Mouse (Mus musculus) neural tube, embryonic 13.5 days (tissue): ENCODE measurements around the gene Atl3. TPM values are rescaled to one million over a fixed set of nuclear protein-coding genes. Genes with fewer than 3 reads are reported as not detected.

Experiments
- ATAC-seq: fragments of 200-750 bp; cut with Nextera tagmentation; 2 replicates; pipeline ENCODE4 v1.8.0; 2017; ENCODE audit warnings: low read depth, mild to moderate bottlenecking, moderate TSS enrichment, moderate library complexity
- H3K27ac ChIP-seq: fragments of 300-500 bp; sonication (generic); replicated peaks from 2 replicates; pipeline ENCODE4 v1.5.1; 2015; ENCODE audit warnings: moderate library complexity, mild to moderate bottlenecking, inconsistent platforms
- H3K27me3 ChIP-seq: fragments of 300-500 bp; sonication (generic); 2 replicates; pipeline ENCODE4 v1.6.1; 2015; ENCODE audit warnings: mild to moderate bottlenecking, inconsistent platforms
- H3K36me3 ChIP-seq: fragments of 300-500 bp; sonication (generic); 2 replicates; pipeline ENCODE4 v1.6.1; 2015; ENCODE audit warnings: mild to moderate bottlenecking, inconsistent platforms
- H3K4me1 ChIP-seq: fragments of 300-500 bp; sonication (generic); replicated peaks from 2 replicates; pipeline ENCODE4 v1.6.1; 2015; ENCODE audit warnings: inconsistent platforms
- H3K4me2 ChIP-seq: fragments of 300-500 bp; sonication (generic); 2 replicates; pipeline ENCODE4 v1.6.1; 2015; ENCODE audit warnings: inconsistent platforms, mild to moderate bottlenecking, moderate library complexity
- H3K4me3 ChIP-seq: fragments of 300-500 bp; sonication (generic); 2 replicates; pipeline ENCODE4 v1.5.1; 2015; ENCODE audit warnings: mild to moderate bottlenecking, inconsistent platforms
- H3K9ac ChIP-seq: fragments of 300-500 bp; sonication (generic); 2 replicates; pipeline ENCODE4 v1.6.1; 2015; ENCODE audit warnings: moderate library complexity, mild to moderate bottlenecking, inconsistent platforms
- H3K9me3 ChIP-seq: fragments of 300-500 bp; sonication (generic); 2 replicates; pipeline ENCODE4 v1.6.1; 2016; ENCODE audit warnings: inconsistent platforms
- WGBS: fragments of 180-500 bp; shearing (Covaris S2); methylation state at CpG from one replicate; pipeline ENCODE4 v1.1.7; 2015; 5-methylcytosine and 5-hydroxymethylcytosine counted together
- polyA plus RNA-seq: library from polyadenylated mRNA; unstranded; fragments of >200 nt; fragmentation: Nextera tagmentation; extraction: Ambion mirVana; gene quantifications from 2 replicates; pipeline ENCODE4 v1.2.1, GENCODE M21; 2015

The Atl3 gene
- polyA plus RNA-seq, 1 experiment from 2014 or later: 6.8 TPM

DNA sequence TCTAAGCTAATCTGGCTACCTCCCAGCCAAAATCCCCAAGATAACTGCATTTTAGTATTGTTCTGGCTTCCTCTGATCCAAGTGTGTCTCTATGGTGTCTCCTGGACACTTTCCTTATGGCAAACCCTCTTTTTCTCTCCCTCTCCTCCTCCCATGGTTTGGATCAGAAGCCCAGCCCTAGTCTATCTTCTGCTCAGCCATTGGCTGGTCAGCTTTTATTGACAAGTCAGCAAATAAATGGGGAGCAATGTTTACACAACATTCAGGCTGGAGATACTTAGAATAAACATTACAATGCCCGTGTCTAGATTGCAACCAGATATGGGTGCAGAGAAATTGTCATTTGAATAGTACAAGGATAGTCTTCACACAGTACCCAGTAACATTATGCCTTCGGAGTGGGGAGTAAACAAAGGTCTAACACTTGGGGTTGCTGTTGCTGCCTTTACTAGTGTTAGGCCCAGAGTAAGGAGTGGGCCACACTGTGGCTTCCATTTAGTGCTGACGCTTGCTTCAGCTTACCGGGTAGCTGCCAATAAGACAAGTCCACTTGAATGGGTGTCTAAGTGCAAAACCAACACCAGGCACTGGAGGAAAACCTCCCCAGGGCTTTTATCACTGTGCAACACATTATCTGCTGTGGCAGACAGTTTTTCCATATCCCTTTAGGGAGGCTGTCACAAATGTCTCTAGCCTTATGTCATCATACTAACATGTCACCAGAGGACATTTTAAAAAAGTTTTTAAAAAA lies 57.9 kb downstream of the Atl3 start:
- ATAC-seq: no peak

DNA sequence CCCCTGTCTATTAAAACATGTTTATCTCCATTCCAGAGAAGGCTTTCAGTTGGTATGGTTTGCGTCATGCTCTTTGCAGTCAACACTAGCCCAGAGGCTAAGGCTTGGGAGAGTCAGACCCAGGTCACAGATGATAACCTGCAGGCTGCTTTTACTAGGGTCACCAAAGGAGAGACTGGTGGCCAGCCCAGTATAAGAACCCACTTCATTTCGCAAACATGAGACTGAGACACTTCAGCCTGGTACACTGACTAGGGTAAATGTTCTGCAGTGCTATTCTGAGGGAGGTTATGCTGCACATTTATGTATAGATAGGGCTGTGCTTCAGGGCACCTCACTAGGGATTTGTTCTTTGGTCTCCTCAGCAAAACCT lies 58.4 kb downstream of the Atl3 start:
- Histone ChIP-seq H3K27ac (no peak overlapping the region), H3K4me2 (no peak overlapping the region), H3K4me3 (no peak overlapping the region), H3K4me1 (peaks cover 3% of the 10 kb centered on the region), H3K9me3 (no peaks in the 10 kb centered on the region), H3K27me3 (peaks cover 10% of the 10 kb centered on the region; the same call in 1 of the 2 replicates), H3K36me3 (no peaks in the 10 kb centered on the region), H3K9ac (no peak overlapping the region)
- WGBS: 89% methylated on average over 2 of the region's 2 CpGs
- ATAC-seq: no peak

More for the DNA sequence above, 57.9 kb downstream of the Atl3 start:
- no peak overlapping the region for H3K27ac ChIP-seq
- 73% methylated on average over 4 of the region's 4 CpGs for WGBS
- peaks cover 5% of the 10 kb centered on the region; the same call in 1 of the 2 replicates for H3K27me3 ChIP-seq
- H3K4me2 ChIP-seq: no peak overlapping the region
- H3K9ac ChIP-seq: no peak overlapping the region
- no peak overlapping the region for H3K4me3 ChIP-seq
- no peaks in the 10 kb centered on the region for H3K9me3 ChIP-seq
- H3K4me1 ChIP-seq: no peaks in the 10 kb centered on the region
- H3K36me3 ChIP-seq: no peaks in the 10 kb centered on the region

DNA sequence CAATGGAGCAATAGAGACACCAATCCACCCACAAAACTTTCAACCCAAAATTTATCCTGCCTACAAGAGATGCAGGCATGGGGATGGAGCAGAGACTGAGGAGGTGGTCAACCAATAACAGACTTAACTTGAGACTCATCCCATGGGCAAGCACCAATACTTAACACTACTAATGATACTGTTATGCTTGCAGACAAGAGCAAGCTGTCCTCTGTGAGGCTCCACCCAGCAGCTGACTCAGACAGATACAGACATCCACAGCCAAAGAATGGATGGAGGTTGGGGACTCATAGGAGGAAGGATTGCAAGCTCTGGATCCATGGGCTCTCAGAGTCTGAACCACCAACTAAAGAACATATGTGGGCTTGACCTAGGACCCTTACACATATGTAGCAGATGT lies 59.6 kb downstream of the Atl3 start:
- Histone ChIP-seq H3K9me3 (no peaks in the 10 kb centered on the region), H3K4me1 (peaks cover 10% of the 10 kb centered on the region), H3K36me3 (no peaks in the 10 kb centered on the region), H3K27me3 (peaks cover 22% of the 10 kb centered on the region), H3K27ac (no peak overlapping the region), H3K4me3 (no peak overlapping the region), H3K4me2 (no peak overlapping the region), H3K9ac (no peak overlapping the region)
- no peak for ATAC-seq

DNA sequence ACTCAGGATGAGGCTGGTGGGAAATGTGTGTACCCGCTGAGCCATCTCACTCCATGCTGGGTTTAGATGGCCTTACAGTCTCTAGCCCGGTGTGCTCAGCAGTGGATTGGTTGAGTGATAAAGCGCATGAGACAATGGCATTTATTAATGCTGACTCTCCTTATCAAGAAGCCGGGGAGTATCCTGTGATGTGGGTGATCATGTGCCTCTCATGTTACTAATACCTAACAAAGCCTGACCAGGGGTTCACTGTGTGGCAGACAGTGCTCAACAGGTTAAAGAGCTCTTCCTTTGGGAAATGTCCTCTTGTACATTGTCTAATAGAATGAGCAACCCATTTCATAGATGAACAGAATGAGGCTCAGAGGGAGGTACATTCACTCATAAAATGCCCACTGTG lies 61.0 kb downstream of the Atl3 start:
- peaks cover 22% of the 10 kb centered on the region for H3K27me3 ChIP-seq
- H3K4me1 ChIP-seq: peaks cover 10% of the 10 kb centered on the region
- WGBS: 68% methylated on average over 4 of the region's 4 CpGs
- H3K27ac ChIP-seq: no peak overlapping the region
- no peak overlapping the region for H3K9ac ChIP-seq
- H3K4me3 ChIP-seq: no peak overlapping the region
- no peak for ATAC-seq
- H3K9me3 ChIP-seq: no peaks in the 10 kb centered on the region
- no peaks in the 10 kb centered on the region for H3K36me3 ChIP-seq
- no peak overlapping the region for H3K4me2 ChIP-seq

DNA sequence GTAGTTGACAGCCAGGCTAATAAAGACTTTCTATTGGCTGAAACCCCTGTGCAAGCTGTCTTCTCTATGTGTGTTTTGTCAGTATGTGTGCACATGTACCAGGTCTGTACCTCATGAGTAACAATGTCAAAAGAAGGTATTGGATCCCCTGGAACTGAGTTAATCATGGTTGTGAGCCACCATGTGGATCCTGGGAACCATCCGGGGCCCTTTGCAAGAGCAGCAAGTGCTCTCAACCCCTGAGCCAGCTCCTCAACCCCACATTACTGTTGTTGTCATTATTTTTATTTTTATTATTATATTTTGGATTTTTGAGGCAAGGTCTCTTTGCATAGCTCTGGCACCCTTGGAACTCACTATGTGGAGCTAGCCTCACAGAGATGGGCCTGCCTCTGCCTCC lies 62.8 kb downstream of the Atl3 start:
- Histone ChIP-seq H3K27ac (no peak overlapping the region), H3K4me2 (no peak overlapping the region), H3K4me1 (peaks cover 10% of the 10 kb centered on the region), H3K4me3 (no peak overlapping the region), H3K9ac (no peak overlapping the region), H3K9me3 (no peaks in the 10 kb centered on the region), H3K27me3 (peaks cover 22% of the 10 kb centered on the region), H3K36me3 (no peaks in the 10 kb centered on the region)
- ATAC-seq: no peak
- 85% methylated on average over 1 of the region's 1 CpGs for WGBS

DNA sequence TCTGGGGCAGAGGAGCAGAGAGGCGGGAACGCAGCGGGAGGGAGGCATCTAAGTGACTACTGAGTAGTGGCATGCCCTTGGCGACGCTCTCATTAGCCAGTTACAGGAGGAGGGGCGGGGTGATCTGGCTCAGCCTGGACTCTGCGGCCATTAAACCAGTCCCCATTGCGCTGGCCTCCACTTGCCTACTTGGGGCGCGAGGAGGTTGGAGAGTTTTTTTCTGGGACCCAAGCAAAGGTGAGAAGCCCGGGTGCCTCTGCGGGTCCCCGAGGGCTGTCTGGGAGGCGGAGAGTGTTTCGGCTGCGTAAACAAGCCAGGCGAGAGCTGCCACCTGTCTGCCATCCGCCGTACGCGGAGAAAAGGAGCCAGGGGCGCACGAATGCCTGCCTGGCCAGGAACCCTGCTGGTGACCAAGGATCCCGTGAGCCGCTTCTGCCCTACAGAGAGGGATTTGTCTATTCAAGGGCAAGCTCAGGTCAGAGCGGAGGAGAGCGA lies 63.5 kb downstream of the Atl3 start, which contains the start of gene Pla2g16:
Pla2g16 (plus strand) TSS at position 132 of the 495 bp plus-strand sequence.
- under 1% methylated on average over 27 of the region's 27 CpGs for WGBS
- Histone ChIP-seq H3K9me3 (no peaks in the 10 kb centered on the region), H3K4me3 (peak within 1 kb of the TSS; percentile 40), H3K9ac (peak within 1 kb of the TSS; percentile 55), H3K27me3 (peaks cover 22% of the 10 kb centered on the region), H3K4me2 (peak within 1 kb of the TSS; percentile 64), H3K36me3 (no peaks in the 10 kb centered on the region), H3K4me1 (peaks cover 10% of the 10 kb centered on the region), H3K27ac (no peak within 1 kb of the TSS)
- peak; percentile 80 for ATAC-seq

DNA sequence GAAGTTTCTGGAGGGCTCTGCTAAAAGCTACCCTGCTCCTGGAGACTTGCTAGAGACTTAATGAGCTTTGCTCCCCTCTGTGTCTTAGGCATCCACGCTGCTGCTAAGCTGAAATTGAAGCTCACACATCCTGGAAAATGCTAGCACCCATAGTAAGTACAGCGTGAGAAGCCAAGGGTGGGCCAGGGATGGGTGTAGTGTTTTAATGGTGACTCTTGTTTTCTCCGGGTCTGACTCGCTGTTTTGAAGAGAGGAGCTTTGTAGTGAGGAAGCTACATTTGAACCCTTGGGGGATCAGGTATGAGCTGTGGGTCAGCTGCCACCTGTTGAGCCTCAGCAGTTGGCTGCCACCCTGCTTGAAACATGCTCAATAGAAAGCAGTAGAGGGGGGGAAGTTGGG lies 64.0 kb downstream of the Atl3 start:
- H3K9me3 ChIP-seq: no peaks in the 10 kb centered on the region
- peaks cover 10% of the 10 kb centered on the region for H3K4me1 ChIP-seq
- H3K9ac ChIP-seq: peak overlapping the region; percentile 55; the same call in 1 of the 2 replicates
- H3K36me3 ChIP-seq: no peaks in the 10 kb centered on the region
- peak overlapping the region; percentile 40 for H3K4me3 ChIP-seq
- peaks cover 22% of the 10 kb centered on the region for H3K27me3 ChIP-seq
- no peak overlapping the region for H3K27ac ChIP-seq
- no peak for ATAC-seq
- peak overlapping the region; percentile 64 for H3K4me2 ChIP-seq
- WGBS: 8% methylated on average over 4 of the region's 4 CpGs

DNA sequence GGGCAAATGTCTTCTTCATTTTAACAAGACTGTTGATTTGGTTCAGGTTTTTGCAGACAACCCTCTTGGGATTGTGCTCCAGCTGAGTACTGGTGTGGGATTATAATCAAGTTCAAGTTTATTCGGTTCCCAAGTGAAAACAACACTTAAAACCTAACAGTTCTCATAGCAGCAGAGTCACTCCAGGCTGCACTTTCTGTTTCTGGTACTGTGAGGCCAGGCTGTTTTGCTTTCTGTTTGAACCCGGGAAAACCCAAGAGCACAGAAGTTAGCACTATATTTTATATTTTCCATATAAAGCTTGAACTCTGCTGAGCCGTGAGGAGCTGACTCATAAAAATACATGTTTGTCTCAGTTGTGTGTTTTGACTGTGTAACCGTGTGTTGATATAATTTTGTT lies 64.8 kb downstream of the Atl3 start:
- 87% methylated on average over 4 of the region's 4 CpGs for WGBS
- H3K27me3 ChIP-seq: peaks cover 22% of the 10 kb centered on the region
- H3K4me3 ChIP-seq: no peak overlapping the region
- no peaks in the 10 kb centered on the region for H3K9me3 ChIP-seq
- no peak for ATAC-seq
- peaks cover 10% of the 10 kb centered on the region for H3K4me1 ChIP-seq
- H3K4me2 ChIP-seq: peak overlapping the region; percentile 64; the same call in 1 of the 2 replicates
- no peak overlapping the region for H3K27ac ChIP-seq
- H3K9ac ChIP-seq: no peak overlapping the region
- H3K36me3 ChIP-seq: no peaks in the 10 kb centered on the region

DNA sequence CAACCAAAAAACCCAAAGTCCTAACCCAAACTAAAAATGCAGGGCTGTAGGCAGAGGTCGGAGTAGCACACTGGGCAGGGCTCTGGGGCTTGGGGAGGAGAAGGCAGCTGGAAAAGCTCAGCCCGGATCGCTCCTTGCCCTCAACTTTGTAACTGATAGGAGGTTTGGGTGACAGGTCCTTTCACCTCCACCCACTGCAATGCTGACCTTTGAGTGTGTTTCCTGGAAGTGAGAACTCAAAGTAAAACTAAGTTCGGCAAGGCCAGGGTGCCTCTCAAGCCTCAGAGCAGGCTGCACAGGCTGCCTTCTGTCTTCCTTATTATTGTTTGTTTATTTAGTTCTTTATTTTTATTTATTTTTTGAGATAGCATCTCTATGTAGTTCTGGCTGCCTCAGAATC lies 66.1 kb downstream of the Atl3 start:
- no peak for ATAC-seq
- 79% methylated on average over 4 of the region's 4 CpGs for WGBS

DNA sequence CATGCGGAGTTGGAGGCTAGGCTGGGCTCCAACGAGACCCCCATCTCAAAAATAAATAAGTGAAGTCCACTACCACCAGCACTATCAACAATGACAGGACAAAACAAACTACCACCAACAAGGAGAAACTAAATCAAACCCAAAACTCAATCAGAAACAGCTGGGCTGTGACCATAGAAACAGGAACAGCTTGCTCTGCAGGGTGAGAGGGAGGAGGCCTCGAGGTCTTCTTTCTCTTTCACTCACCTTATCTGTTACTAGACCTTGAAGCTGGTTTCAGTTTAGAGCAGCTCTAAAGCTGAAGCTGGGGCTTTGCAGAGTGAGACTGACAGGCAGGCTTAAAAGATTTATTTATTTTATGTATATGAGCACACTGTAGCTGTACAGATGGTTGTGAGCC lies 67.6 kb downstream of the Atl3 start:
- H3K36me3 ChIP-seq: no peaks in the 10 kb centered on the region
- H3K9ac ChIP-seq: no peak overlapping the region
- H3K27me3 ChIP-seq: peaks cover 20% of the 10 kb centered on the region
- H3K4me3 ChIP-seq: no peak overlapping the region
- no peak overlapping the region for H3K4me2 ChIP-seq
- no peak overlapping the region for H3K27ac ChIP-seq
- no peaks in the 10 kb centered on the region for H3K9me3 ChIP-seq
- ATAC-seq: no peak
- WGBS: 85% methylated on average over 3 of the region's 3 CpGs
- H3K4me1 ChIP-seq: peaks cover 10% of the 10 kb centered on the region

More for the DNA sequence above, 66.1 kb downstream of the Atl3 start:
- Histone ChIP-seq H3K27me3 (peaks cover 22% of the 10 kb centered on the region), H3K4me2 (no peak overlapping the region), H3K4me1 (peaks cover 10% of the 10 kb centered on the region), H3K27ac (no peak overlapping the region), H3K36me3 (no peaks in the 10 kb centered on the region), H3K9me3 (no peaks in the 10 kb centered on the region), H3K4me3 (no peak overlapping the region), H3K9ac (no peak overlapping the region)

DNA sequence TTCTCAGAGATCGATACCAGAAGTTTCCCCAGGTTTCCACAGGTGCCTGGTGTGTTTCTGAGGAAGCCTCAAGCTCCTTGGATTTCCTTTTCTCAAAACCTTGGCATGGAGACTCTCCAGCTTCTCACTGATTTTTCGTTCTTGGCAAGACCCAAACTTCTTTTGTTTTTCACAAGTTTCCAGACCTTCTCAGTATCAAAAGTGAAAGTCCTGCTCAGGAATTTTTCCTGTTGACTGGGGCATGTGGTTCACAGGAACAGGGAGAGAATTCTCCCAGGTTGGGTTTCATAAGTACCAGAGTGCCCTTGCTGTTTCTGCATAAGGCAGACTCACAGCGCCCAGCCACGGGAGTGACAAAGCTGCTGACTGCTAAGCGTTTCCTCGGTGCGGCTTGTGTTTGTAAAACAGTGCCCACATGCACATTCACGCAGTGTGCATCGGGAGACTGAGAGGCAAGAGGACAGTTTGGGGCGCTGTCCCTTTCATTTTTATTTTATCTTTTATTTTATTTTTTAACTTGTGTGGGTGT lies 68.8 kb downstream of the Atl3 start:
- no peak for ATAC-seq
- no peaks in the 10 kb centered on the region for H3K9me3 ChIP-seq

DNA sequence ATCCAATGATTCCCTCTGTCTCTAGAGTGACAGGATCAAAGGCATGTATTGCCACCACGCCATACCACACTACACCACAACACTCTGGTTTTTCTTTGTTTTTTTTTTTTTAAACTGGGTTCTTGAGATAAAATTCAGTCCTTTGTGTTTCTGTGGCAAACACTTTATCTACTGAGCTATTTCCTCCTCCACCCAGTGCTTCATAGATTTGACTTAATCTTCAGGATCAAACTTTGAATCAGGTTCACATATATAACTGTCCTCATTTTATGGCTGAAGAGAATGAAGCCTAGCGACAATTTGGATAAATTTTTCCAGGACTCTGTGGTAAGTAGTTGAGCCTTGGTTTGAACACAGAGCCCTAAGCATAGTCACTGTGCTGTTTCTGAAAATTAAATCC lies 69.8 kb downstream of the Atl3 start:
- Histone ChIP-seq H3K36me3 (no peaks in the 10 kb centered on the region), H3K4me3 (no peak overlapping the region), H3K9me3 (no peaks in the 10 kb centered on the region), H3K27me3 (no peaks in the 10 kb centered on the region), H3K4me1 (no peaks in the 10 kb centered on the region), H3K27ac (no peak overlapping the region), H3K9ac (no peak overlapping the region), H3K4me2 (no peak overlapping the region)
- no peak for ATAC-seq
- 91% methylated on average over 2 of the region's 2 CpGs for WGBS

More for the DNA sequence above, 68.8 kb downstream of the Atl3 start:
- 80% methylated on average over 10 of the region's 10 CpGs for WGBS
- H3K4me2 ChIP-seq: no peak overlapping the region
- H3K4me3 ChIP-seq: no peak overlapping the region
- peaks cover 4% of the 10 kb centered on the region; the same call in 1 of the 2 replicates for H3K4me1 ChIP-seq
- no peak overlapping the region for H3K9ac ChIP-seq
- H3K27me3 ChIP-seq: peaks cover 9% of the 10 kb centered on the region
- H3K27ac ChIP-seq: no peak overlapping the region
- no peaks in the 10 kb centered on the region for H3K36me3 ChIP-seq
